Mouse (Mus musculus): ENCODE results near the gene Hoxa4. TPM values are rescaled to one million over a fixed set of nuclear protein-coding genes. Genes with fewer than 3 reads are reported as not detected.

The Hoxa4 gene
- polyA plus RNA-seq, 1 experiment from 2014 or later = not detected

DNA sequence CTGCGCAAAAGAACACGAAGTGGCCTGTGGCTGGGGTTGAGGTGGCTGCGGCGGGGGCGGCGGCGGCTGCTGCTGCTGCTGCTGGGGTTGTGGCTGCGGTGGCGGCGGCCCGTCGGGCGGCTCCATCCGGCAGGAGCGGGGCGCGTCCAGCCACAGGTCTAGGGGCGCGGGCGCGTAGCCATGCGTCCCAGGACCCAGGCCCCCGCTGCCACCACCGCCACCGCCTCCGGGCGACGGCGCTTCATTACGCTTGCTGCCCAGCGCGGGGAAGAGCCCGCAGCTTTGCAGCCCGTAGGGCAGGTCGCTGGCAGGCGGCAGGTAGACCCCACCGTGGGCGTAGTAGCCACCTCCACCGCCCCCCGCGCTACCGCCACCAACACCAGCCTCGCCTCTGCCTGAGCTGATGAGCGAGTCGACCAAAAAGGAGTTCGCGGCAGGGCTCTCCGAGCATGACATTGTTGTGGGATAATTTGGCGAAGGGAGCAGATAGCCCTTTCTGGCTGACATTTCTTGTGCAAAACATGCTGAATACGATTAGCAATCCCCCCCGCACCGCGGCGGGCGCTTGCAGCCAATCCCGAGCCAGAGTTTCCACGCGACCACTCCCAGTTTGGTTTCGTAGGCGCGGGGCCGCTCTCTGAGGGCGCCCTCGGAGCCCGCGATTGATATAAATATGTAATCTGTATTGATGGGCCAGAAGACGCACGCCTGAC is 43.0 kb upstream of the Hoxa4 start:
- Histone ChIP-seq H3K9ac (no peak overlapping the region), H3K27me3 (replicated peaks) (peaks cover 94% of the 10 kb centered on the region), H3K27ac (no peak overlapping the region), H3K4me1 (no peaks in the 10 kb centered on the region), H3K36me3 (replicated peaks) (no peaks in the 10 kb centered on the region), H3K4me3 (no peak overlapping the region), H3K9me3 (no peaks in the 10 kb centered on the region), H3K4me2 (no peak overlapping the region)
- 2% methylated on average over 62 of the region's 68 CpGs for WGBS
- ATAC-seq (replicated peaks) = no peak

DNA sequence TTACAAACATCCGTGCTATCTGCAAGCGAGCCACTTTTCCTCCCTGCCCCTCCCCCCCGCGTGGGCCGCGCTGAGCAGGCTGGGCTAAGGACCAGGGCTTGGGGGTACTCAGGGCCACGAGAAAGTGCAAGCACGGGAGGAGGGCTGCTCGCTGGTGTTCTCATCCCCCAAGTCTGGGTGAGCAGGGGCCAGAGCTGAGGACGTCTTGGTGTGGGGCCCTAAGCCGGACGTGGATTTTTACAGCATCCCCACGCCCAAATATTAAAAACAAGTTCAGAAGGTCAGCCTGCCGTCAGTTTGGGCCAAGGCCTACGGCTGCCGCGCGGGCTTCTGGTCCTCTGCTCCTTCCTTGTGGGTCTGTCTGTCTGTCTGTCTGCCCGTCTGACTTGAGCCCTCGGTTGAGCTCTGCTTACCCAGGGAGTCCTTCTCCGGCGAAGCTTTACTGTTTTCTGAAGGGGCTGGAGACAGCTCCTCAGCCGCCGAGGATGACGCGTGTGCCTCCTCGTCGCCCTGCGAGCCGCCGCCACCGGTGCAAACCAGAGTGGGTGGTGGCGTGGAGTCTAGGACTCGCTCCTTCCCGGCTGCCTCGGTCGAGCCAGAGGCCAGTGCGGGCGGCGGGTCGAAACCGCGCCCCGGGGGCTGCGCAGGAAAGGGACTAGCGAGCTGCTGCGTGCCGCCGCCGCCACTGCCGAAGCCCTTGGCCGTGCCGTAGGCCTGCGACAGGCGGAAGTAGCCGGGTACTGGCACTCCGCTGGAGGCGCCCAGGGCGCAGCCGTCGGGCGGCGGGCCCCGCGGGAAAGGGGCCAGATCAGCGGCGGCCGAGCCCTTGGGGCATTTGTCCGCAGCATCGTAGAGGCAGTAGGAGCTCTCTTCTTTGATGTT is 42.2 kb upstream of the Hoxa4 start:
- WGBS = under 1% methylated on average over 70 of the region's 70 CpGs
- H3K9ac ChIP-seq = no peak overlapping the region
- no peaks in the 10 kb centered on the region for H3K36me3 ChIP-seq (replicated peaks)
- no peak overlapping the region for H3K4me3 ChIP-seq
- no peak overlapping the region for H3K4me2 ChIP-seq
- H3K27ac ChIP-seq = no peak overlapping the region
- ATAC-seq (replicated peaks) = no peak
- peaks cover 96% of the 10 kb centered on the region for H3K27me3 ChIP-seq (replicated peaks)
- no peaks in the 10 kb centered on the region for H3K9me3 ChIP-seq
- H3K4me1 ChIP-seq = no peaks in the 10 kb centered on the region

DNA sequence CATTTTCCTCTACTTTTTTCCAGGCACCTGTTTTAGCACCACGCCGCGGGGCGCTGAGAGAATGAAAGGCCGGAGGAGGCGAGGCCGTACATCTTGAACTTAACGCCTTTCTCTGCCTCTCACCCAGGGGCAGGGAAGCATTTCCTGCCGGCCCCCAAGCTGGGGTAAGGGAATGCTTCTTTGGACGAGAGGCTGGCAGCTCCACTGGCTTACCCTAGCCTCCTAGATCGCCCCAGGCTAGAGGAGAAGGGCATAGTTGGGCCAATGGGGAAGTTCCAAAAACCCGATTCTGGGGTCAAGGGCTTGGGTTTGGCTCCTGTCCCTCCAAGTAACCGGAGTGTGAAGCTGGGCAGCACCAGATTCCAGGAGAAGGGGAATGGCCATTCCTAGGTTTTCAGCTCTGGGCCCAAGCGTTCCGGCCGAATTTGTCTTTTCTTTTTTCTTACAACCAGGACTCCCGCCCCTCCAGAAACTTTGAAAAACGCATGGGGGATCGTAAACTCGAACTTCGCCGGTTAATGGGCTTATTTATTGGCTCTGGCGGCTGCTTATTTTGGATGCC is 41.5 kb upstream of the Hoxa4 start:
- Histone ChIP-seq H3K27ac (no peak overlapping the region), H3K4me2 (no peak overlapping the region), H3K36me3 (replicated peaks) (no peaks in the 10 kb centered on the region), H3K4me3 (no peak overlapping the region), H3K27me3 (replicated peaks) (peaks cover 94% of the 10 kb centered on the region), H3K4me1 (no peaks in the 10 kb centered on the region), H3K9me3 (no peaks in the 10 kb centered on the region), H3K9ac (no peak overlapping the region)
- no peak for ATAC-seq (replicated peaks)
- WGBS = 2% methylated on average over 23 of the region's 23 CpGs

DNA sequence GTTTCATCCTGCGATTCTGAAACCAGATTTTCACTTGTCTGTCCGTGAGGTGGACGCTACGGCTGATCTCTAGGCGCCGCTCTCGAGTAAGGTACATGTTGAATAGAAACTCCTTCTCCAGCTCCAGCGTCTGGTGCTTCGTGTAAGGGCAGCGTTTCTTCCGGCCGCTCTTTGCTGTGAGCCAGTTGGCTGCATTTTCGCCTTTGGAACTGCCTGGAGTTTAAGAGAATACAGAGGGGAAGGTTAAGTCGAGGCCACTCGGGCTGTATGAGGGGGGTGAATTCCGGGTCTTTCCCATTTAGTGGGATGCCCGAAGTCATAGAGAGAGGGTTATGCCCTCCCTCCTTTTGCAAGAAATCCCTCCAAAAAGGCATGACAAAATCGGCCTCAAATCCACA is 41.0 kb upstream of the Hoxa4 start:
- H3K9ac ChIP-seq = no peak overlapping the region
- no peak overlapping the region for H3K4me3 ChIP-seq
- no peak overlapping the region for H3K4me2 ChIP-seq
- no peak for ATAC-seq (replicated peaks)
- WGBS = under 1% methylated on average over 18 of the region's 18 CpGs
- H3K4me1 ChIP-seq = no peaks in the 10 kb centered on the region
- H3K36me3 ChIP-seq (replicated peaks) = no peaks in the 10 kb centered on the region
- H3K27me3 ChIP-seq (replicated peaks) = peaks cover 94% of the 10 kb centered on the region
- H3K27ac ChIP-seq = no peak overlapping the region
- H3K9me3 ChIP-seq = no peaks in the 10 kb centered on the region

DNA sequence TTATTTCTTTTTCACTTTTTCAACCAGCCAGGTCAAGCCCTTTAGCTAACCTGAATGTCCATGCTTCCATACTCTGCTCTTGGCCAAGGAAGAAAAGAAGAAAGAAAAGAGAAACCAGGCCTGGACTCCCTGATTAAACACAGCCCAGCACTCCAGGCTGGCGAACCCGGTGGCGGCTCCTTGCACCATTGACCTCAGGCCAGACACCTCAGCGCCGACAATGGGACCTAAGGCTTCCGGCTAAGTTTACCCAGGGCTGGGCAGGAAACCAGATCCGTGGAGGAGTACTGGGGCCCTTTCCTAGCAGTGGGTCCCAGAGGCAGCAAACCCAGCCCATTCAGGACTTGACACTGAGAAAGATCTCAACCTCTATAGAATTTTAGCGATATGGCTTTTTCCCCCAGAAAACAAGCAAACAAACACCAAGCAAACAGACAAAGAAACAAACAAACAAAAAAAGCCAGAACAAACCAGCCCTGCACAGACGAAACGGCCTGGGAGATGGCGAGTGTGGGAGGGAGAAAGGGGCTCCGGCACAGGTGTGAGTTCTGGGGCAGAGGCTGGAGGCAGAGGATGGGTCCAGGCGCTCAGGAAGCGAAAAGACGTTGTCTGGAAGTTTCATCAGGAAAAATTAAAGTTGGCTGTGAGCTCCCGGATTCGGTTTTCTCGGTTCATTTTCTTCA is 40.5 kb upstream of the Hoxa4 start:
- H3K4me1 ChIP-seq = no peaks in the 10 kb centered on the region
- ATAC-seq (replicated peaks) = no peak
- no peaks in the 10 kb centered on the region for H3K9me3 ChIP-seq
- WGBS = 1% methylated on average over 18 of the region's 18 CpGs
- peaks cover 94% of the 10 kb centered on the region for H3K27me3 ChIP-seq (replicated peaks)
- H3K9ac ChIP-seq = no peak overlapping the region
- H3K4me2 ChIP-seq = no peak overlapping the region
- H3K4me3 ChIP-seq = no peak overlapping the region
- H3K36me3 ChIP-seq (replicated peaks) = no peaks in the 10 kb centered on the region
- no peak overlapping the region for H3K27ac ChIP-seq

DNA sequence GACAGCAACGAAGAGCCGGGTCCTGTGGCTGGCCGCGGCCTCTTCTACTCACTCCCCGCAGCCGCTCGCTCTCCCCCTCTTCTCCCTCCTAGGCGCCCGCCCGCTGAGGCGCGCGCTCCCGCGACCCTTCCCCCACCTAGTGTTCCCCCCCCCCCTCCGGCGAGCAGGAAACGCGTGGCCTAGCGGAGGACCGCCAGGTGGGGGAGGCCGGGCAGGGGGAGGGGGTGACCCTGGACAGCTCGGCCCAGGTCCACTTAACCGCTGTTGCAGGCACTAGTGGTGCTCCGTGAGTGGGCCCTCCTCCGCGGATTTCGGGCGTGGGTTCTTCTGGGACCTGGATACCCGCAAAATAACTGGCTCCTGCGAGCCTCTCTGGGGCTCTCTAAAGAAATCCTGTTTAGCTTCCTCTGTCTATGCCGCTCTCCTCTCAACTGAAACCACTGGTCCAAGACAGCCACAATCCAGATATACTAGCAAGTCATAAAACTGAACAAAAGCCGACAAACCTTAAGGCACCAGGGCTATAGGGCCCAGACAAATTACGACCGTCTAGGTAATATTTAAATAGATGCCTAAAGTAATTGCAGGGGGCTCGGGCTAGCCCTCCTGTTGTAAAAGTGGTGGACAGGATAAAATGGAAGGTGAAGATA is 39.1 kb upstream of the Hoxa4 start, which contains the start of gene Hoxa9:
TSS of gene Hoxa9 (minus strand) at position 574 of the 650 bp plus-strand sequence.
- 1% methylated on average over 34 of the region's 36 CpGs for WGBS
- H3K27ac ChIP-seq = no peak within 1 kb of the TSS
- ATAC-seq (replicated peaks) = no peak
- no peaks in the 10 kb centered on the region for H3K36me3 ChIP-seq (replicated peaks)
- H3K27me3 ChIP-seq (replicated peaks) = peaks cover 93% of the 10 kb centered on the region
- H3K9ac ChIP-seq = no peak within 1 kb of the TSS
- H3K9me3 ChIP-seq = no peaks in the 10 kb centered on the region
- no peak within 1 kb of the TSS for H3K4me2 ChIP-seq
- no peaks in the 10 kb centered on the region for H3K4me1 ChIP-seq
- H3K4me3 ChIP-seq = no peak within 1 kb of the TSS

DNA sequence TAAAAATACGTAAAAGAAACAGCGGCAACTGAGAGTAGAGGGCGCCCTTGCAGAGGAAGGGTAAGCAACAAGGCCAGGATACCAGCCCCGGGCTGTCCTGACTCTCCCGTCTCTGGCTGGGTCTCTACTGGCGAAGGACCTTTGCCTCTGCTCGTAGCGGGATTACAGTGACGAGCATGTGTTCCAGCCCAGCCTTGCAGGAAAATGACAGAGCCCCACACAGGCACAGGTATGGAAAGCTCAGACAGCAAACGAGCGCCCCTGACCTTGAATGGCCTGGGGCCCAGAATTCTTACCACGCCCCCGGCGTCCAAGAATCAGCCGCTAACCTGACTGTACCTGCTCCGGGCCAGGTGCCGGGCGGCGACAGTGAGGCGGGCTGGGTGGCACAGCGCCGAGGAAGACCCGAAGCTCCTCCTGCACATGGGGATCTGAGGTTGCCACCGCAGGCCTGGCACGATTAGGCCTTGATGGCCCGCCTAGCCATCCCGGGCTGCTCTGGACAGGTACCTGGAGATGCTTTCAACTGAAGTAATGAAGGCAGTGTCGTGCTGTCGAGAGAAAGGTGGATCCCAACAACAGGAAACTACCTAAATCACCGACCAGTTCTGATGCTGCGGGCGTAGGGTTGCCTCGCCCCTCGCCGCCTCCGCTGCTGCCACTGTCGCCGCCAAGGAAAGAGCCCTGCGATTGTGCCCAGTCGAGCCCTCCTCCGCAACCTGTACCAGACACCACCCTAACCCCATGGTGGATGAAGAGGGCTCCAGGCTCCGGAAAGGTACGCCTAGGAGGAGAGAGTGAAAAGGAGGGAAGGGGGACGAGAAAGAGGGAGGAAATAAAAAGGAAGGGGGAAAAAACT is 38.2 kb upstream of the Hoxa4 start:
- Histone ChIP-seq H3K9me3 (no peaks in the 10 kb centered on the region), H3K9ac (no peak overlapping the region), H3K4me1 (no peaks in the 10 kb centered on the region), H3K36me3 (replicated peaks) (no peaks in the 10 kb centered on the region), H3K4me2 (no peak overlapping the region), H3K27me3 (replicated peaks) (peaks cover 93% of the 10 kb centered on the region), H3K27ac (no peak overlapping the region), H3K4me3 (no peak overlapping the region)
- ATAC-seq (replicated peaks) = no peak
- WGBS = 2% methylated on average over 44 of the region's 44 CpGs

DNA sequence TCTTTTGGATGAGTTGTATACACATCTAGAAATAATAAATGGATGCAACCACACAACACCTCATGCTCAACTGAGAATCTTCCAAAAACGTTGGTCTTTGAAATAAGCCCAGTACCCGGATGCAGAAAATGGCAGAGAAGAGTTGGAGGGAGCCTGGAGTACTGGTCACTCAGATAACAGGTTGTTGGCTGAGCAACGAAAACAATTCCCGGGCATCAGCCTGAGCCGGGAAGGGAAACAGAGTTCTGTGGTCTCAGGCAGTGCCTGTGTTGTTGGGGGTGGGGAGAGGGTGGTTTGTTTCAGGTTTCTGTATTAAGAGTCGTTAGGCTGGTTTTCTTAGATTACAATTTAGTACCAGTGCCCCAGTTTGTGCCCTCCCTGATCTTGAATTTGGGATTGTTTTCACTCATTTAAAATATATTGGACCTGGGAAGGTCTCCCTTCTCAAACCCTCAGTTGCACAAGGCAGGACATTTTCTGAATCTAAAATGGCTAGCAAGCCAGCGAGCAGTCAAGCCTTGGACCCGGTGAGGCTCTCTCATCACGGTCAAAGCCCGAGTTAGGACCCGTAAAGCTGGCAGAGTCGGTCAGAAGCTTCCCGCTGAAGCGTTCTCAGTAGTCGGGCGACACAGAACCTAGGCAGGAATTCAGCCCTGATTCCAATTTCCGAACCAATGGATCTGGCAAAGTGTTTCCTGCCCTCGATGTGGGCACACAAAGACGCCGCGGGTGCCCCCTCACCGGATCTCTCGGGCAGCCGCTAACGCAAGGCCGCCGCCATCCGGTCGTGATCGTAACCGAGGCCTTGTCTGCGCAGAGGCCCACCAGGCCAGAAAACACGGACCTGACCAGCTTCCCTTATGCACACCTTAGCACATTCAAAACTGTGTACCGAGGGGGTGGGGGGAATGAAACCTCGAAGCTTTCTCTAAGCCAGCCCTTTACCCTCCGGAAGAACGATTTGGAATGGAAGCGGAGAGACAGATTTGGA is 37.2 kb upstream of the Hoxa4 start:
- Histone ChIP-seq H3K4me2 (no peak overlapping the region), H3K9ac (no peak overlapping the region), H3K9me3 (no peaks in the 10 kb centered on the region), H3K27me3 (replicated peaks) (peaks cover 93% of the 10 kb centered on the region), H3K36me3 (replicated peaks) (no peaks in the 10 kb centered on the region), H3K27ac (no peak overlapping the region), H3K4me3 (no peak overlapping the region), H3K4me1 (no peaks in the 10 kb centered on the region)
- WGBS = 1% methylated on average over 38 of the region's 38 CpGs
- no peak for ATAC-seq (replicated peaks)

DNA sequence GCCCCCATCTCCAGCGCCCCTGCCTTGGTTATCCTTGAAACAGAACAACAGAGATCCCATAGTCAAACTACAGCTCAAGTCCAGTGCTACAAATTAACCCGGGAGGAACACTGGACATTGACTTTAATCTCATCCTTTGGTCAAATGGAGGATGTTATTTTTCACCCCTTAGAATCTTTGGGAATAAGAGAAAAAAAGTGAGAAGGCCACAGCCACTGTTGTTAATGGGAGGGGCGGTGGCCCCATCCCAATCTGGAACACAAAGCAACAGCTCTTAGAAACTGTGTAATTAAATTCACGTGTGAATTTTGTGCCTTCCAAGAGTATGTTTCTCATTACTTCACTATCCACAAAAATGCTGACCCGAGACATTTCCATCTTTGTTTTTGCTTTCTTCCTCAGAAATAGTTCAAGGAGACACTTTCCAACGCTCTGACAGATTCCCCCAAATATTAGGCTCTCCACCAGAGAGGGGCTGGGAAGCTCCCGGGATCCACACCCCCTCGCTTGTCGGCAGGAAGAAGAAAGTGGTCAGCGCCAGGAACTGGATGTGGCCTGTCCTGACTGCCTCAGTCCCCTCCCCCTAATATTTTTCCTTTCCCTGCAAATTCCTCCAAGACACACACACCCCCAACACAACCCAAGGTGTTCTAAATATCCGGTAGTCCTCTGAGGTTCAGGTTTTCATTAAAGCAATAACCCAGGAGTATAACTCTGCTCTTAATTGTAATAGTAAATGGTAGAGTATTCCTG is 36.1 kb upstream of the Hoxa4 start:
- Histone ChIP-seq H3K4me2 (no peak overlapping the region), H3K4me1 (no peaks in the 10 kb centered on the region), H3K27me3 (replicated peaks) (peaks cover 93% of the 10 kb centered on the region), H3K4me3 (no peak overlapping the region), H3K9me3 (no peaks in the 10 kb centered on the region), H3K36me3 (replicated peaks) (no peaks in the 10 kb centered on the region), H3K27ac (no peak overlapping the region), H3K9ac (no peak overlapping the region)
- no peak for ATAC-seq (replicated peaks)
- 3% methylated on average over 11 of the region's 11 CpGs for WGBS

Measured in midbrain, embryonic 15.5 days (tissue).